Comparison of ENCODE assay signal across 15 mouse cellular contexts in genomic region chr8:125212619-125213167, GRCm38 (mm10).
A peak's percentile ranks its signal among the peaks of the same experiment; 100 is the strongest.
DNase-seq lines count a peak whose midpoint lies in the region; TF ChIP-seq lines count a peak whose summit lies in the region.
"Had no signal": no experiment of that assay in that cellular context is flagged by ENCODE, and none has a peak within 500 bp of the region (broad histone marks: within the 10 kb centered on the region; RNA-seq: fewer than 3 reads in every experiment).

No protein-coding gene starts in this region.

- H3K27me3 ChIP-seq in heart, embryonic 10.5 days (ENCODE audit: insufficient read depth, poor library complexity, severe bottlenecking): no peaks in the 10 kb centered on the region; the same call in 1 of the 2 replicates
- H3K27me3 ChIP-seq: hindbrain, embryonic 15.5 days had no signal

- H3K27ac ChIP-seq in gastrocnemius, adult 2 months: 0 out of 2 replicates have a peak overlapping the region, but pooled peaks have one; percentile 13
- H3K27ac ChIP-seq in heart, embryonic 10.5 days: no peak overlapping the region
- peak overlapping the region; percentile 43; the same call in 1 of the 2 replicates for H3K27ac ChIP-seq in layer of hippocampus, adult 2 months
- H3K27ac ChIP-seq: hindbrain, embryonic 12.5 days; hindbrain, embryonic 15.5 days had no signal

- 67% methylated on average over 13 of the region's 13 CpGs for WGBS in heart, embryonic 10.5 days

- no peaks in the 10 kb centered on the region for H3K36me3 ChIP-seq in heart, embryonic 10.5 days
- H3K36me3 ChIP-seq: hindbrain, embryonic 12.5 days; hindbrain, embryonic 15.5 days had no signal

- H3K9me3 ChIP-seq in heart, embryonic 10.5 days: no peaks in the 10 kb centered on the region
- H3K9me3 ChIP-seq: hindbrain, embryonic 12.5 days; hindbrain, embryonic 15.5 days had no signal

- peaks cover 28% of the 10 kb centered on the region for H3K4me1 ChIP-seq in heart, embryonic 10.5 days

- intact Hi-C loops in gastrocnemius, adult 2 months (cut with DNase I): no loop called here

- no peak overlapping the region; the same call in 1 of the 2 replicates for H3K4me3 ChIP-seq in gastrocnemius, adult 2 months
- H3K4me3 ChIP-seq in heart, embryonic 10.5 days: no peak overlapping the region
- no peak overlapping the region for H3K4me3 ChIP-seq in layer of hippocampus, adult 2 months
- H3K4me3 ChIP-seq: hindbrain, embryonic 12.5 days; hindbrain, embryonic 15.5 days had no signal

- no peak for TF ChIP-seq CTCF in gastrocnemius, adult 2 months (IDR thresholded peaks at IDR 0.05)
- TF ChIP-seq CTCF in layer of hippocampus, adult 2 months (conservative IDR thresholded peaks at IDR 0.05): no peak

- peak; percentile 47 for DNase-seq in gastrocnemius, adult 2 months
- no peak for DNase-seq in gastrocnemius, adult 8-10 months (ENCODE audit: low spot score in 2 of 2)
- DNase-seq in heart, adult 18-20 months: peak; percentile 34 to 52
- no peak for DNase-seq in heart, embryonic 10.5 days (ENCODE audit: low spot score)
- no peak for DNase-seq in layer of hippocampus, adult 2 months (ENCODE audit: low spot score in 2 of 2)
- no peak for DNase-seq in layer of hippocampus, adult 9-11 months
- DNase-seq in gastrocnemius, postnatal 25 days: peak; percentile 44
- DNase-seq in right cerebral cortex, adult 2 months (ENCODE audit: low spot score in 2 of 2): no peak
- DNase-seq: adrenal gland, adult 2 months; adrenal gland, postnatal 14 days; cerebellum, adult 11 months; cerebellum, adult 2 months; kidney, adult 2 months had no signal

Comparison
In these comparisons a context has a peak if more than half of its experiments do, and no peak if none do; other contexts are left out.
1. DNase-seq: peak in gastrocnemius, adult 2 months (single experiment), heart, adult 18-20 months (2 of 2) and gastrocnemius, postnatal 25 days (single experiment); none in gastrocnemius, adult 8-10 months (0 of 2), heart, embryonic 10.5 days (single experiment), layer of hippocampus, adult 2 months (0 of 2), layer of hippocampus, adult 9-11 months (single experiment) and right cerebral cortex, adult 2 months (0 of 2).